Mouse (Mus musculus) CH12.LX (cell line): ENCODE measurements at regions not wholly inside any gene's neighbourhood (a gene's known extent, or its start where the extent isn't known, plus 50 kb on each side); places are given as distances from the start of the nearest gene placed in this dataset.

Source experiments
- DNase-seq: peaks from one replicate; pipeline ENCODE4 v3.0.0-alpha.2; 2013; ENCODE audit errors: extremely low read depth
- H3K27ac ChIP-seq: 2 replicates; pipeline ENCODE4 v1.5.1; 2012; ENCODE audit warnings: low read depth, mild to moderate bottlenecking, control low read depth, moderate library complexity; ENCODE audit not compliant: insufficient read depth
- H3K27me3 ChIP-seq: replicated peaks from 2 replicates; pipeline ENCODE3; 2012; ENCODE audit warnings: inconsistent platforms
- H3K36me3 ChIP-seq, 2 experiments: replicated peaks in 1 of 2; 2 replicates each; pipeline versions ENCODE3 to v1.6.1; 2012; ENCODE audit warnings: inconsistent platforms in 1 of 2, low read length in 1 of 2, mild to moderate bottlenecking in 1 of 2, mixed read lengths in 1 of 2, moderate library complexity in 1 of 2; ENCODE audit not compliant: control insufficient read depth in 1 of 2, insufficient read depth in 1 of 2
- H3K4me1 ChIP-seq, 2 experiments: 2 replicates each; pipeline ENCODE4 v1.6.1; 2012; ENCODE audit warnings: inconsistent platforms in 1 of 2, moderate library complexity in 1 of 2; ENCODE audit not compliant: insufficient read depth in 2 of 2, control insufficient read depth in 1 of 2
- H3K4me2 ChIP-seq: 2 replicates; pipeline ENCODE4 v1.6.1; 2012; ENCODE audit warnings: low read depth, mild to moderate bottlenecking, control low read depth; ENCODE audit not compliant: poor library complexity, insufficient read depth, severe bottlenecking
- H3K4me3 ChIP-seq, 3 experiments: fragments of 150-350 bp in 1 of 3; sonication (generic) in 1 of 3; replicated peaks in 1 of 3; 2 replicates each; pipeline versions ENCODE3 to v1.5.1; 2011 to 2012; ENCODE audit warnings: low read depth in 2 of 3, low read length in 2 of 3, mild to moderate bottlenecking in 2 of 3, moderate library complexity in 2 of 3, control low read depth in 1 of 3, improper control_type of control experiment in 1 of 3, inconsistent platforms in 1 of 3, mixed read lengths in 1 of 3; ENCODE audit not compliant: poor library complexity in 1 of 3
- H3K79me2 ChIP-seq: replicated peaks from 2 replicates; pipeline ENCODE4 v1.6.1; 2012; ENCODE audit warnings: mild to moderate bottlenecking, moderate library complexity; ENCODE audit not compliant: control insufficient read depth, poor library complexity, insufficient read depth, severe bottlenecking; ENCODE audit errors: extremely low read depth
- H3K9ac ChIP-seq: 2 replicates; pipeline ENCODE4 v1.6.1; 2012; ENCODE audit warnings: low read depth, mild to moderate bottlenecking, control low read depth, moderate library complexity; ENCODE audit not compliant: insufficient read depth
- H3K9me3 ChIP-seq: replicated peaks from 2 replicates; pipeline ENCODE3; 2012; ENCODE audit warnings: low read length, inconsistent platforms, mixed read lengths
- BHLHE40 ChIP-seq: IDR thresholded peaks from 2 replicates; pipeline ENCODE4 v1.6.1; 2011; ENCODE audit warnings: mild to moderate bottlenecking, low read depth, low read length, improper control_type of control experiment
- CHD1 ChIP-seq: IDR thresholded peaks from 2 replicates; pipeline ENCODE4 v1.6.1; 2012; ENCODE audit warnings: low read depth, low read length, improper control_type of control experiment, inconsistent platforms
- CHD2 ChIP-seq: IDR thresholded peaks from 2 replicates; pipeline ENCODE4 v1.6.1; 2011; ENCODE audit warnings: low read length, improper control_type of control experiment
- ELF1 ChIP-seq: IDR thresholded peaks from 2 replicates; pipeline ENCODE4 v1.6.1; 2014; ENCODE audit warnings: low read depth, mild to moderate bottlenecking, inconsistent platforms, low read length, improper control_type of control experiment
- ETS1 ChIP-seq: conservative IDR thresholded peaks from 2 replicates; pipeline ENCODE4 v1.6.1; 2012; ENCODE audit warnings: low read depth, mild to moderate bottlenecking, inconsistent platforms, low read length, improper control_type of control experiment, moderate library complexity
- GABPA ChIP-seq: IDR thresholded peaks from 2 replicates; pipeline ENCODE4 v1.6.1; 2012; ENCODE audit warnings: low read depth, low read length, improper control_type of control experiment, inconsistent platforms; ENCODE audit not compliant: insufficient replicate concordance
- HCFC1 ChIP-seq: IDR thresholded peaks from 2 replicates; pipeline ENCODE4 v1.6.1; 2012; ENCODE audit warnings: low read depth, mild to moderate bottlenecking, inconsistent platforms, low read length, improper control_type of control experiment
- JUN ChIP-seq: IDR thresholded peaks from 2 replicates; pipeline ENCODE4 v1.6.1; 2011; ENCODE audit warnings: low read depth, mild to moderate bottlenecking, low read length, improper control_type of control experiment, moderate library complexity; ENCODE audit not compliant: insufficient read depth
- MAFK ChIP-seq: IDR thresholded peaks from 2 replicates; pipeline ENCODE4 v1.6.1; 2011; ENCODE audit warnings: low read length, improper control_type of control experiment; ENCODE audit not compliant: insufficient replicate concordance
- NELFE ChIP-seq: IDR thresholded peaks from 2 replicates; pipeline ENCODE4 v1.6.1; 2011; ENCODE audit warnings: low read depth, low read length, improper control_type of control experiment
- PAX5 ChIP-seq: IDR thresholded peaks from 2 replicates; pipeline ENCODE4 v1.6.1; 2012; ENCODE audit warnings: low read length, inconsistent platforms, mixed read lengths
- POLR2A ChIP-seq: IDR thresholded peaks from 2 replicates; pipeline ENCODE4 v1.6.1; 2011; ENCODE audit warnings: low read depth, mild to moderate bottlenecking, improper control_type of control experiment, low read length
- RAD21 ChIP-seq: IDR thresholded peaks from 2 replicates; pipeline ENCODE4 v1.6.1; 2011; ENCODE audit warnings: low read depth, mild to moderate bottlenecking, low read length, improper control_type of control experiment, moderate library complexity
- USF1 ChIP-seq: IDR thresholded peaks from 2 replicates; pipeline ENCODE4 v1.6.1; 2014; ENCODE audit warnings: low read depth, mild to moderate bottlenecking, inconsistent platforms, low read length, improper control_type of control experiment
- ZKSCAN1 ChIP-seq: IDR thresholded peaks from 2 replicates; pipeline ENCODE4 v1.6.1; 2012; ENCODE audit warnings: low read depth, inconsistent platforms, low read length, improper control_type of control experiment, borderline replicate concordance
- ZNF384 ChIP-seq: IDR thresholded peaks from 2 replicates; pipeline ENCODE4 v1.6.1; 2012; ENCODE audit warnings: low read depth, low read length, improper control_type of control experiment, inconsistent platforms
- dilution Hi-C: fragments of 300-500 bp; cut with MboI; formaldehyde crosslinking; loops from 2 replicates; pipeline ENCODE4 v1.14.3; 2020; ENCODE audit warnings: low sequenced_read_pairs; ENCODE audit not compliant: extremely low pct_unique_long_range_greater_than_20kb, extremely low pct_ligation_motif_present
- in situ Hi-C: fragments of 300-500 bp; cut with MboI; formaldehyde crosslinking; loops from 3 replicates; pipeline ENCODE4 v1.14.3; 2019; ENCODE audit warnings: low sequenced_read_pairs, low pct_ligation_motif_present, low pct_unique_long_range_greater_than_20kb, mixed read lengths

DNA sequence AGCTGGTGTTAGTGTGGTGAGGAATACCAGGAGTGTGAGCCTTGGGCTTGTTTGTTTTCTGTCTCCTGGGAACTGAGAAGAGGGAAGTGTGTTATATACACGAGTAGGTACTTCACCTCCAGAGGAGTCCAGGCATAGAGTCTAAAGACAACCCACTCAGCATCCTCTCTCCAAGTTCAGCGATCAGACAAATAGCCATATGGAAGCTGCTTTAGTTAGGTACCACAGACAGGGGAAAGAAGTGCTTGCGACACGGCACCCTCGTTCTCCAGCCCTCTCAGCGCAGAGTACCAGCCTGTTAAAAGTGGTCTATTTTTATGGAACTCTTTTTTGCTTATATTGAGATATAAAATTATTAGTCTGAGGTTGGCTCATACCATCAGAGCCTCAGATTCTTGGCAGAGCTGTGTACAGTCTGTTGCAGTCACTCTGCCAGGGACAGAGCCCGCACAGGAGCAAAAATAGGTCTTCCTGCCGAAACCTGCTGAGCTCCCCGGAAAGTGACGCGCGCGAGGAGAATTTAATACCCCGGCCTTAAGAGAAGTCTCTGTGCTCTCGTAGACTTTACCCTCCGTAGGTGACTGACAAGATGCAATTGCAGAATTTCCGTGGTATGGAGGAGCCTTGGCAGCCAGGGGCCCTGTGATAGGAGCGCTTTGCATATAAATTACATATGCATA is 175.5 kb downstream of the Vrk1 start:
- Histone ChIP-seq H3K9me3 (peaks cover 84% of the 10 kb centered on the region), H3K27me3 (no peaks in the 10 kb centered on the region), H3K27ac (no peak overlapping the region), H3K4me3 (no peak overlapping the region), H3K4me2 (no peak overlapping the region), H3K9ac (no peak overlapping the region), H3K79me2 (no peaks in the 10 kb centered on the region), H3K36me3 (no peaks in the 10 kb centered on the region), H3K4me1 (no peaks in the 10 kb centered on the region)
- TF ChIP-seq BHLHE40 = no peak
- TF ChIP-seq ELF1 = no peak
- TF ChIP-seq PAX5 = no peak
- TF ChIP-seq NELFE = no peak
- TF ChIP-seq USF1 = no peak
- no peak for TF ChIP-seq GABPA
- no peak for TF ChIP-seq MAFK
- in situ Hi-C loops = no loop called here
- DNase-seq = no peak
- dilution Hi-C loops = no loop called here

DNA sequence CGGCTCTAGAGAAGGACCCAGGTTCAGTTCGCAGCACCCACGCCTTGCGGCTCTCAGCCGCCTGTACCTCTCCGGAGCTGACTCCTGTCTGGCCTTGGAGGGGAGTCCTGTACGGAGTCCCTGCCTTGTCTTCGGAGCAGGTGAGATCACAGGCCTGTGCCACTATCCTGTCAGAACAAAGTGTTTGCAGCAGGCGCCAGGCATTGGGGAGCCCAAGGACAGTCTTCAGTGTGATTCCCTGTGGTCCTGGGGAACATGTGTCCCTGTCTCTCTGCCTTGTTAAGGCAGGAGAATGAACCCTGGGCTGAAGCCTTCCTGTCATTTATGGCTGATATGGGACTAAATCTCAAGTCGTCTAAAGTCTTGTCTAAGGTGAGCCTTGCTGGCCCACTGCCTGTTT is 176.5 kb downstream of the Vrk1 start:
- no peak for DNase-seq
- Histone ChIP-seq H3K9me3 (peaks cover 86% of the 10 kb centered on the region), H3K4me3 (no peak overlapping the region), H3K4me1 (no peaks in the 10 kb centered on the region), H3K4me2 (no peak overlapping the region), H3K79me2 (no peaks in the 10 kb centered on the region), H3K27ac (no peak overlapping the region), H3K36me3 (no peaks in the 10 kb centered on the region), H3K9ac (no peak overlapping the region), H3K27me3 (no peaks in the 10 kb centered on the region)
- TF ChIP-seq ETS1 = no peak
- no peak for TF ChIP-seq RAD21
- no peak for TF ChIP-seq CHD2
- no peak for TF ChIP-seq HCFC1
- in situ Hi-C loops = no loop called here
- dilution Hi-C loops = no loop called here

DNA sequence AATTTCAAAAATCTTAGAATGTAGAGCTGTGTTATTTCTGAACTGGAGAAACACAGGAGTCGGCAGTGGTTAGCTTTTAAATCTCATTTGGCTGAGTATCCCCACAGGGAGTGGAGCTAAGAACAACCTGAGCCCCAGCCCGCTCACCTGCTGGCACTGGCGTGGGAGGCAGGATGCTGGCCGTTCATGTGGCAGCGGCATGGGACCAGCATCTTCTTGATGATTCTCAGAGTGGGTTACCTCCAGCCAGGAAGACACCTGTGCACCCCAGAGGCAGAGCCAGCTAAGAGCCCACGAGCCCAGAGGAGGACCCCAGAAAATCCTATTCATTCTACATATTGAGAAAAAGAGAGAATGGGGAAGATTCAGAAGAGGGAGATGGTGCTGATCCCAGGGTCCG is 181.7 kb downstream of the Vrk1 start:
- TF ChIP-seq ETS1 (no peak), ZNF384 (no peak), GABPA (no peak), CHD1 (no peak), POLR2A (no peak), ZKSCAN1 (no peak), JUN (no peak), USF1 (no peak)
- H3K27me3 ChIP-seq = no peaks in the 10 kb centered on the region
- dilution Hi-C loops (no loop called here), in situ Hi-C loops (no loop called here)
- no peak overlapping the region for H3K4me2 ChIP-seq
- no peaks in the 10 kb centered on the region for H3K4me1 ChIP-seq
- H3K9me3 ChIP-seq = peaks cover 79% of the 10 kb centered on the region
- H3K4me3 ChIP-seq = no peak overlapping the region
- no peak for DNase-seq
- H3K27ac ChIP-seq = no peak overlapping the region
- H3K9ac ChIP-seq = no peak overlapping the region
- no peaks in the 10 kb centered on the region for H3K36me3 ChIP-seq
- H3K79me2 ChIP-seq = no peaks in the 10 kb centered on the region
